In genomic region chr19:56919628-56920027, GRCm38 (mm10) we compare ENCODE assay signal across 9 mouse cellular contexts. TPM values are rescaled to one million over a fixed set of nuclear protein-coding genes. Genes with fewer than 3 reads are reported as not detected.
DNase-seq lines count a peak whose midpoint lies in the region; ATAC-seq and TF ChIP-seq lines count a peak whose summit lies in the region.
"Had no signal": no experiment of that assay in that cellular context is flagged by ENCODE, and none has a peak within 500 bp of the region (broad histone marks: within the 10 kb centered on the region; RNA-seq: fewer than 3 reads in every experiment).

No protein-coding gene starts in this region.

- peak; percentile 76 for ATAC-seq in forebrain, embryonic 12.5 days (ENCODE audit: low FRiP score)

- 27% methylated on average over 7 of the region's 7 CpGs for WGBS in forebrain, embryonic 12.5 days
- 14% methylated on average over 7 of the region's 7 CpGs for WGBS in lung, adult 2 months

- no peak overlapping the region for H3K4me2 ChIP-seq in forebrain, embryonic 12.5 days

- H3K9me3 ChIP-seq in forebrain, embryonic 12.5 days, result no peaks in the 10 kb centered on the region

- no peak overlapping the region for H3K9ac ChIP-seq in forebrain, embryonic 12.5 days

- H3K27me3 ChIP-seq in forebrain, embryonic 12.5 days, result no peaks in the 10 kb centered on the region

- TF ChIP-seq POLR2A in lung, adult 2 months (IDR thresholded peaks at IDR 0.05; ENCODE audit: borderline replicate concordance, extremely low read depth, low read depth, low read length), result no peak

- intact Hi-C loops in heart, postnatal 10 days (cut with DNase I), result loop anchor here (1.0 to 10.0 kb wide), 4 partner anchors 89 to 428 kb away; partner anchors contain the start of gene Afap1l2

- no peak overlapping the region for H3K4me3 ChIP-seq in forebrain, embryonic 12.5 days (replicated peaks)
- no peak overlapping the region for H3K4me3 ChIP-seq in lung, adult 2 months (replicated peaks; ENCODE audit: extremely low read depth, low read depth, low read length)
- H3K4me3 ChIP-seq: erythroblast, embryonic 14.5 days had no signal

- peak; percentile 94 for TF ChIP-seq CTCF in lung, adult 2 months (IDR thresholded peaks at IDR 0.05; ENCODE audit: insufficient read depth, low read length)

- no peak overlapping the region for H3K27ac ChIP-seq in forebrain, embryonic 12.5 days

- no peaks in the 10 kb centered on the region for H3K36me3 ChIP-seq in forebrain, embryonic 12.5 days (replicated peaks)

- peak; percentile 9 to 21 for DNase-seq in CD8-positive naive resting alpha-beta T cell, adult 2 months (ENCODE audit: low read depth in 2 of 2, low spot score in 2 of 2)
- peak; percentile 55 for DNase-seq in c-Kit-positive CD71-negative TER-119-negative erythroid progenitor cells, embryonic 14.5 days (ENCODE audit: low read depth)
- DNase-seq in heart, postnatal 10 days, result peak; percentile 94 to 97
- DNase-seq in kidney, postnatal 4 days, result peak; percentile 95 to 96
- DNase-seq in lung, adult 2 months, result peak; percentile 83
- peak; percentile 75 for DNase-seq in ovary, postnatal 10 days (ENCODE audit: low spot score)
- DNase-seq in thymus, postnatal 25 days, result peak; percentile 38

- H3K4me1 ChIP-seq in forebrain, embryonic 12.5 days, result no peaks in the 10 kb centered on the region
- no peaks in the 10 kb centered on the region for H3K4me1 ChIP-seq in lung, adult 2 months (ENCODE audit: control insufficient read depth, insufficient read depth, low read length)

RNA-seq across cellular contexts. Expression of gene Vwa2, which starts 45.6 kb away (rescaled TPM):
- 1.5 and 1.6 TPM in 2 replicates for polyA plus RNA-seq in forebrain, embryonic 12.5 days (2016; fragmentation: Nextera tagmentation; extraction: Ambion mirVana)
- not detected for total RNA-seq in heart, postnatal 10 days (2021)
- 0.12 and 0.22 TPM in 2 replicates for polyA plus RNA-seq in lung, adult 2 months (2012; rRNA removed)
- polyA plus RNA-seq: erythroblast, embryonic 14.5 days had no signal

Comparison
In these comparisons a context has a peak if more than half of its experiments do, and no peak if none do; other contexts are left out.
1. DNase-seq: peak in every context shown above with its lines; median percentile 96 in heart, postnatal 10 days; 96 in kidney, postnatal 4 days; 83 in lung, adult 2 months; 75 in ovary, postnatal 10 days; 55 in c-Kit-positive CD71-negative TER-119-negative erythroid progenitor cells, embryonic 14.5 days; 38 in thymus, postnatal 25 days; 15 in CD8-positive naive resting alpha-beta T cell, adult 2 months.